Mouse (Mus musculus) hindbrain, embryonic 10.5 days (tissue): ENCODE results near the gene Cxcl3. TPM values are rescaled to one million over a fixed set of nuclear protein-coding genes. Genes with fewer than 3 reads are reported as not detected.
"Not testable (repeated sequence)": the region's sequence is repeated elsewhere in the genome, so short reads cannot be mapped to it uniquely, and the experiment has no call there.

Experiments
- DNase-seq: peaks from one replicate; pipeline ENCODE4 v3.0.0-alpha.2; 2017; ENCODE audit warnings: low spot score
- H3K27ac ChIP-seq: fragments of 300-500 bp; sonication (generic); 2 replicates; pipeline ENCODE4 v1.5.1; 2016; ENCODE audit warnings: mild to moderate bottlenecking, moderate library complexity
- H3K27me3 ChIP-seq: fragments of 300-500 bp; sonication (generic); 2 replicates; pipeline ENCODE4 v1.6.1; 2016; ENCODE audit warnings: mild to moderate bottlenecking; ENCODE audit not compliant: poor library complexity, insufficient read depth, severe bottlenecking
- H3K36me3 ChIP-seq: fragments of 300-500 bp; sonication (generic); 2 replicates; pipeline ENCODE4 v1.6.1; 2016; ENCODE audit warnings: mild to moderate bottlenecking, moderate library complexity
- H3K4me1 ChIP-seq: fragments of 300-500 bp; sonication (generic); replicated peaks from 2 replicates; pipeline ENCODE4 v1.6.1; 2016; ENCODE audit warnings: mild to moderate bottlenecking
- H3K4me3 ChIP-seq: fragments of 300-500 bp; sonication (generic); 2 replicates; pipeline ENCODE4 v1.5.1; 2016; ENCODE audit warnings: mild to moderate bottlenecking, moderate library complexity
- H3K9me3 ChIP-seq: fragments of 300-500 bp; sonication (generic); 2 replicates; pipeline ENCODE4 v1.6.1; 2016; ENCODE audit warnings: mild to moderate bottlenecking, moderate library complexity
- WGBS: fragments of 180-500 bp; shearing (Covaris S2); methylation state at CpG from one replicate; pipeline ENCODE4 v1.1.7; 2016; 5-methylcytosine and 5-hydroxymethylcytosine counted together
- polyA plus RNA-seq: library from polyadenylated mRNA; unstranded; fragments of >200 nt; fragmentation: Nextera tagmentation; extraction: Ambion mirVana; gene quantifications from 2 replicates; pipeline ENCODE4 v1.2.1, GENCODE M21; 2016

The Cxcl3 gene
- polyA plus RNA-seq, 1 experiment from 2014 or later: not detected

DNA sequence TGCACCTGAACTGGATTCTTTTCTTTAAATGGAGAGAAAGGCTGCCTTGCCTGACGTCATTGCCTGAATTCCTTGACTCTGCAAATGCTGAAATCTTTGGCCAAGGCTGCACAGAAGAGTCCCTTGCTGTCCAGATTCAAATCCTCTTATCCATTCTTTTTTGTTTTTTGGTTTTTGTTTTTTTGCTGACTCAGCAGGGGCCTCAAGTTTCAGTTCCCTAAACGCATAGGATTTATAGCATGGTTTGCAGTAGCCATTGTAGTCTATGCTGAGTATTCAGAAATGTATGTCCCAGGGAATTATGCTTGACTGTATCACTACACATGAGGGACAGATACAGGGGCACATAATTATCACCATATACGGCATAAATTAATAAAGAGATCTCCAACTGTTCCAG, 14.5 kb upstream of the Cxcl3 start:
- H3K4me1 ChIP-seq: no peaks in the 10 kb centered on the region
- WGBS: 83% methylated on average over 3 of the region's 3 CpGs
- no peak for DNase-seq
- no peaks in the 10 kb centered on the region for H3K36me3 ChIP-seq
- H3K27me3 ChIP-seq: no peaks in the 10 kb centered on the region
- no peak overlapping the region for H3K4me3 ChIP-seq
- no peaks in the 10 kb centered on the region for H3K9me3 ChIP-seq
- no peak overlapping the region for H3K27ac ChIP-seq

DNA sequence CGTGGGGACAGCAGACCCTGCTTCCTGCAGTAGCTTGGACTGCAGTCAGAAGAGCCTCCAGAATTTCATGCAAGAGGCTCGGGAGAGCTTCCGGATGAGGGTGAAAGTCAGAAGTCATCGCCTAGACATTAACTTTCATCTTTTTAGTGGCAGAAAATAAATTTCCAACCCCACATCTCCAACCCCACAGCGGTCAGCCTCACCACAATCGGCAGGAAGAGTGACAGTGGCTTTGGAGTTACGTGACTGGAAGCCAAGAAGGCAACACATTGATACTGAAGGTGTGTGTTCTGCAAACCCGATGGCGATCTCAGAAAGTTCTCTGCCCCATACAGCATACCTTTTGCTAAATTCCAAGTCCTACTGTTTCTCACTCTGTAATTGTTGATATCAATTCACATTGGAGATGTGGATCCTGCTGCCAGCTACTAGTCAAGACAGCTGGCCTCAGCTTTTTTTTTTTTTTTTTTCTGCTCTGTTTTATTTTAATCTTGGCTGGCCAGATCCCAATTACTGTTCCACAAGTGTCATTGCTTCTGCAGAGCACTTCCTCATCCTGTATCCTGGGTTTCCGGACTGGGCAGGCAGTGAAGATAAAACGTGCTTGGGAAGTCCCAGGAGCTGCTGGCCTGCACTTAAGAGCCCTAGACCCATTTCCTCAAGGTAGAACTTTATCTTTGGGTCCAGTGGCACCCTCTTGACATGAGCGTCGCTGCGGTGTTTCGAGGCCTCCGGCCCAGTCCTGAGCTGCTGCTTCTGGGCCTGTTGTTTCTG, 13.8 kb upstream of the Cxcl3 start, which contains the start of gene Pf4:
TSS of gene Pf4 (plus strand) at position 556 of the 774 bp plus-strand sequence.
- DNase-seq: no peak
- Histone ChIP-seq H3K27ac (no peak within 1 kb of the TSS), H3K36me3 (no peaks in the 10 kb centered on the region), H3K4me1 (no peaks in the 10 kb centered on the region), H3K27me3 (no peaks in the 10 kb centered on the region), H3K4me3 (no peak within 1 kb of the TSS), H3K9me3 (no peaks in the 10 kb centered on the region)
- WGBS: 90% methylated on average over 16 of the region's 16 CpGs

DNA sequence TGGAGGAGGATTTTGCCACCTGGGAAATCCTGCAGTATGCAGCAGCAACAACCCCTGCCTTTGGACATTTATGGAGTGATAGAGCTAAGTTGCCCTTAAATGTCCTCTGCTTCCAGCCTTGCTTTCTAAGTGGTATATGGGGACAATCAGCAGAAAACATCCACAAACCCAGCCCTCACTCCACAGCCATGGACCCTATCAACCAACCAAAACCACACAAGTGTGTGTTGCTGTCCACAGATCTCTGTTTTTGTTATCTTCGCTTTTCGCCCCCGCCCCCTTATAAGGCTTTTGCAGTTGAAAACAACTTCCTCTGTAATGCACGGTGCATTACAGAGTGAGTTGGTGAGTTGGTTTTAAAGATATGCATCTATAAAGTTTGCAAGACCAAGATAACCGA, 10.3 kb upstream of the Cxcl3 start:
- H3K4me3 ChIP-seq: no peak overlapping the region
- DNase-seq: no peak
- H3K36me3 ChIP-seq: no peaks in the 10 kb centered on the region
- H3K9me3 ChIP-seq: no peaks in the 10 kb centered on the region
- no peaks in the 10 kb centered on the region for H3K4me1 ChIP-seq
- H3K27me3 ChIP-seq: no peaks in the 10 kb centered on the region
- H3K27ac ChIP-seq: no peak overlapping the region
- 90% methylated on average over 5 of the region's 5 CpGs for WGBS

DNA sequence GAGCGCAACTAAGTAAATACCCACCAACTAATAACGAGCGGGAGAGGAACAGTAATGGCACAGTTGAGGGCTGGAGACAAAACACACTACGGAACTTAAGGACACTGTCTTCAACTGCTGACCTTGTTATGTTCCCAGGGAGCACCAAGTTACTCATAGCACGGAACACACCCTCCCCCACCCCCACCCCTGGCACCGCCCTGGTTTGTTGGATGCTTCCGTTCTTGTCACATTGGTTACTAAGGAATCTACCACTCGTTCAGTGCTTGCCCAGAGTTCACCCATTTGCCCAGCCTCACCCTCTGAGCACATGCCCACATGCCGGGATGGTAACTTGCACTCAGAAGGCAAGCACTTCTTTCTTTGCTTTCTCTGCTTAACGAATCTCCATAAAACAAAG, 8.3 kb upstream of the Cxcl3 start:
- H3K36me3 ChIP-seq: no peaks in the 10 kb centered on the region
- no peaks in the 10 kb centered on the region for H3K27me3 ChIP-seq
- no peaks in the 10 kb centered on the region for H3K4me1 ChIP-seq
- no peak overlapping the region for H3K27ac ChIP-seq
- WGBS: 87% methylated on average over 10 of the region's 10 CpGs
- H3K4me3 ChIP-seq: no peak overlapping the region
- DNase-seq: no peak
- H3K9me3 ChIP-seq: no peaks in the 10 kb centered on the region

DNA sequence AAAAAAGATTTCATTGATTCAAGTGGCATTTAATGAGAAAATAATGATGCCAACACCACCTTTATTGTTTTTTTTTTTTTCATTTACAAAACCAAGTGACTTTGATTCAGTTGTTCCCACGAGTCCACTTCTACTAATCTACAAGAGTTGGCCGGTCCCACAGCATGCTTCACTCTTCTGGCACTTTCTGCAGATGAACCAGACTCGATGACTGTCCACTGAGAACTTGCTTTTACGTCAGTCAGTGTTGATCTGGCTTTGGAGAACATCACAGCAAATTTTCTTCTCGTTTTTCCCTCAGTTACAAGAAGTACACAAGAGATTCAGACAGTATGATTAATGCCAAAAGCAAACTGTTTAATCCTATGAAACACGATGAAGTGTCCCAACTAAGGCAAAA, 7.0 kb upstream of the Cxcl3 start:
- no peaks in the 10 kb centered on the region for H3K4me1 ChIP-seq
- no peaks in the 10 kb centered on the region for H3K9me3 ChIP-seq
- no peak overlapping the region for H3K4me3 ChIP-seq
- H3K36me3 ChIP-seq: no peaks in the 10 kb centered on the region
- 86% methylated on average over 6 of the region's 6 CpGs for whole genome bisulfite sequencing
- H3K27ac ChIP-seq: no peak overlapping the region
- no peaks in the 10 kb centered on the region for H3K27me3 ChIP-seq
- no peak for DNase-seq

DNA sequence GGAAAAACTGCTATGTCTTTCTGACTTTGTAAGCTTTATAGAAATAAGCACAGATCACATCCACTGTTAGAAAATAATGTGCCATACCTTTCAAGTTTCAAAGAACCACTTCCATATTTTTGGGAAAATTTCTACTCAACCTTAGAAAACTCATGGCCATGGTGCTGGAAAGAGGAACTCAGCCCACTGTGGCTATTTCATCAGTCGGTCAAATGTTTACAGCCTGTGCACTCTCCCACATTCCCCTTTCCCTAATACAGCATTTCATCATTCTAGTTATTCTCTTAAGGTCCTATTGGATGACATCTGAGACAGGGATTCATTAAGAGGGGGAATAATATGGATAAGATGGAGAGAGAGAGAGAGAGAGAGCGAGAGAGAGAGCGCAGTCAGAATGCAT, 2.2 kb upstream of the Cxcl3 start:
- no peak for DNase-seq
- Histone ChIP-seq H3K4me1 (peaks cover 10% of the 10 kb centered on the region), H3K27me3 (peaks cover 4% of the 10 kb centered on the region), H3K9me3 (no peaks in the 10 kb centered on the region), H3K36me3 (no peaks in the 10 kb centered on the region), H3K27ac (no peak overlapping the region), H3K4me3 (no peak overlapping the region)
- whole genome bisulfite sequencing: 87% methylated on average over 3 of the region's 3 CpGs

DNA sequence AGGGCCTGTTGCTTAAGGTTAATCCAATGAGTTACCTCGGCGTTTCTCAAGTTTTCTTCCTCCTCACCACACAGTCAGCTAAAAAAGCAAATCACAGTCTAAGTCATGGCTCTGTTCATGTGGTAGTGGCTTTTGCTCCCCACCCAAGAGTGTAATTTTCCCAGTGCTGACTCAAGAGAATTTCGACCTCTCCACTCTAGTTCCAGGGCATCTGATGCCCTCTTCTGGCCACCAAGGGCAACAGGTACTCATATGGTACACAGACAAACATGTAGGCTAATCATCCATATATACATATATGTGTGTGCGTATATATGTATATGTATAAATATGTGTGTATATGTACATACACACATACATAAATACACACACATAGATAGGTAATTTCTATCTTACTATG, 2.2 kb downstream of the Cxcl3 start:
- H3K4me3 ChIP-seq: no peak overlapping the region
- no peak for DNase-seq
- WGBS: 78% methylated on average over 4 of the region's 4 CpGs
- H3K36me3 ChIP-seq: no peaks in the 10 kb centered on the region
- no peak overlapping the region for H3K27ac ChIP-seq
- peaks cover 10% of the 10 kb centered on the region for H3K4me1 ChIP-seq
- H3K9me3 ChIP-seq: no peaks in the 10 kb centered on the region
- H3K27me3 ChIP-seq: peaks cover 4% of the 10 kb centered on the region

DNA sequence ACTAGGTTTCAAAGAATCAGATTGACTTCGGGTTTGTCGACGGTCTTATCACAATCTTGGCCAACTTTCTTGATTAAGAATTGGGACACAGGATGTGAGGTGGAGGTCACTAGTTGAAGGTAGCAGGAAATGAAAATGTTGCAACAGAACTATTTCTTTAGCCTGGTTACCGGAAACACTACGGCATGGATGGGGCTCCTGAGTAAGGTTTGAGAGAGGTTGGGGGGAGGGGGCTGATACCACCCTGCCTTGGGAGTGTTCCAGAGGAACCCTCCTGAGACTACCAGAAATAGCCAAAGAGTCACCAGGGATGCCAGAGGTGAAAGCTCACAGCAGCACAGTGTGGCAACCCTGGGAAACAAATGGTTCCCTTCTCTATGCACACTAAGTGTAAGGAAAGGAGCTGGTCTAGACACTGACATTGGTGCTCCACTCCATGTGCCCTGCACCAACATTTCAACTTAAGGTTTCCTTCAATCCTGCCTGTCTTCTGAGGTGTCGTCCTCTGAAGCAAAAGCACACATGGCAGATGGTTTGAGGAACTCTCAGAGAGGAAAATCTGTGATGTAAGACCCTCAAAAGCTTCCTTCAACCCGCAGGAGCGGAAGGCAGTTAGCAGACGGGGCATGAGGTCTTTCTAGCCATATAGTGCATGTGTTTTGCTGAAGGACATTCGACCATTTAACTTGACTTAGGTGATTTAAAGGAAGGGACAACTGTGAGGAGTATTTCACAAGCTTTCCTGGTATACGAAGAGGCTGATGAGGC, 3.6 kb downstream of the Cxcl3 start:
- H3K27me3 ChIP-seq: peaks cover 4% of the 10 kb centered on the region
- H3K27ac ChIP-seq: no peak overlapping the region
- WGBS: 85% methylated on average over 11 of the region's 11 CpGs
- H3K4me1 ChIP-seq: peaks cover 10% of the 10 kb centered on the region
- no peaks in the 10 kb centered on the region for H3K9me3 ChIP-seq
- no peaks in the 10 kb centered on the region for H3K36me3 ChIP-seq
- H3K4me3 ChIP-seq: no peak overlapping the region
- no peak for DNase-seq

DNA sequence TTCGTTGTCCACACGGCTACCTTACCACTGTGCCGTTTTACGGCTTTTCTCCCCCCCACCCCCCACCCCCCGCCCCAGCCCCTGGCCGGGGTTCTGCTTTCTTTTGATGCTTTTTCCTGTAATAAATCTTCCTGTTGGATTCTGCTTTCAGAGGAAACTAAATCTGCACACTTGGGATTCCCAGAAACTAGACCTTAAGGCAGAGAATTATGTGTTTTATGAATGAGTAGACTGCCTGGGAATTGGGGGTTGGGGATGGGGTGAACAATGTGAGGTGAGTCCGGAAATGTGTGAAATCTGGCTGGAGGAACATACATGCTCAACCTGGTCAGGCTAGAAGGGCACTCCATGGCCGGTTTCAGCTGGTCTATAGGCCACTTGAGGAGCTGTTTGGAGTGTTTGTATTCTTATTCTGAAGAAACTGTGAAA, 4.2 kb downstream of the Cxcl3 start:
- no peaks in the 10 kb centered on the region for H3K9me3 ChIP-seq
- no peak overlapping the region for H3K27ac ChIP-seq
- 78% methylated on average over 8 of the region's 8 CpGs for WGBS
- H3K4me3 ChIP-seq: no peak overlapping the region
- peaks cover 10% of the 10 kb centered on the region for H3K4me1 ChIP-seq
- no peaks in the 10 kb centered on the region for H3K36me3 ChIP-seq
- peaks cover 4% of the 10 kb centered on the region for H3K27me3 ChIP-seq
- no peak for DNase-seq

DNA sequence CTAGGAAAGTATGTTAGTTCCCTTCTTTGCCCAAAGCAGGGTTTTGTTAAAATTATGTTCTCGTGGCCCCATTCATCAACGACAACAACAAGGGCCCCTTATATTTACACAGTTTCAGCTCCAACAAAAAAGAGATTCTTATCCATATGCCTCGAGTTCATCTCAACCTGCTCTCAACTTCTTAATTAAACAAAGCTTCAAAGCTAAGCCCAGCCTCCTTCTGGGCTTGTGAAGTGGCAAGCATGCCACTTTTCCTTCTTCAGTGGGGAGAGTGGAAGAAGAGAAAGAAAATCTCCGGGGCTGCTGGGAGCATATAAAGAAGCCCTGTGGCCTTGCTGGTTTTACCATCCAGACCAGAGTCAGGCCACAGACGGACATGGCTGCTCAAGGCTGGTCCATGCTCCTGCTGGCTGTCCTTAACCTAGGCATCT, 8.3 kb downstream of the Cxcl3 start, which contains the start of gene Cxcl15:
TSS of gene Cxcl15 (plus strand) at position 340 of the 431 bp plus-strand sequence.
- no peaks in the 10 kb centered on the region for H3K9me3 ChIP-seq
- no peaks in the 10 kb centered on the region for H3K27me3 ChIP-seq
- H3K4me3 ChIP-seq: no peak within 1 kb of the TSS
- no peaks in the 10 kb centered on the region for H3K36me3 ChIP-seq
- H3K27ac ChIP-seq: no peak within 1 kb of the TSS
- H3K4me1 ChIP-seq: no peaks in the 10 kb centered on the region
- no peak for DNase-seq
- 80% methylated on average over 5 of the region's 5 CpGs for WGBS

DNA sequence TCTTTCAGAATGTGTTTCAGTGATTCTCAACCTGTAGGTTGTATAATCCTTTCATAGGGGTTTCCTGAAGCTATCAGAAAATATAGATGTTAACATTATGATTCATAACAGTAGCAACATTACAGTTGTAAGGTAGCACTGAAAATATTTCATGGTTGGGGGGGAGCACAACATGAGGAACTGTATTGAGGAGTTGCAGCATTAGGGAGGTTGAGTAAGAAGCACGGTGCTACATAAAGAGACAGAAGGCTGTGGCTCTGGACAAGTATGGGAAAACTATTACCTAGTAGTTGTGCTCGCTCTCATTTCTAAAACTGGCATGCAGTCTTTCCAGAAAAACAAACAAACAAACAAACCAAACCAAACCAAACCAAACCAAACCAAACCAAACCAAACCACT, 9.5 kb downstream of the Cxcl3 start:
- WGBS: 86% methylated on average over 2 of the region's 2 CpGs
- DNase-seq, H3K4me3 ChIP-seq, H3K36me3 ChIP-seq, H3K4me1 ChIP-seq, H3K27ac ChIP-seq, H3K27me3 ChIP-seq, H3K9me3 ChIP-seq: not testable (repeated sequence)

DNA sequence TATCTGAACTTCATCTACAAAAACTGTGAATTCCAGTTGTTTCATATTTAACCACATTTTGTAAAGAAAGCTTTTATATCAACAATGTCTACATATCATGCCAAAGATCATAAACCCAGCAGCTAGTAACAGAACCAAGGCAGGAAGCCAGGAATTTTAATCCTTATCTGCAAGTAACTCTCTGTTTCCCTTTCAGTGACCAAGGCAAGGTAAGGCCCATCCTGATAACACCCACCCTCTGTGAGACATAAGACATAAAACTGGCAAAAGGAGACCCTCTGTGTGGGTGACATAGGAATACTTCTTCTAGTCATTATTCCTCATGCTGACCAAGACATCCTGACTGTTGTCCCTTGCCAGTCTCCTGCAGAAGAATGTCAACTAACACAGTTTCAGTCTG, 18.7 kb downstream of the Cxcl3 start:
- Histone ChIP-seq H3K4me1 (no peaks in the 10 kb centered on the region), H3K4me3 (no peak overlapping the region), H3K9me3 (no peaks in the 10 kb centered on the region), H3K27ac (no peak overlapping the region), H3K36me3 (no peaks in the 10 kb centered on the region), H3K27me3 (no peaks in the 10 kb centered on the region)
- DNase-seq: no peak

DNA sequence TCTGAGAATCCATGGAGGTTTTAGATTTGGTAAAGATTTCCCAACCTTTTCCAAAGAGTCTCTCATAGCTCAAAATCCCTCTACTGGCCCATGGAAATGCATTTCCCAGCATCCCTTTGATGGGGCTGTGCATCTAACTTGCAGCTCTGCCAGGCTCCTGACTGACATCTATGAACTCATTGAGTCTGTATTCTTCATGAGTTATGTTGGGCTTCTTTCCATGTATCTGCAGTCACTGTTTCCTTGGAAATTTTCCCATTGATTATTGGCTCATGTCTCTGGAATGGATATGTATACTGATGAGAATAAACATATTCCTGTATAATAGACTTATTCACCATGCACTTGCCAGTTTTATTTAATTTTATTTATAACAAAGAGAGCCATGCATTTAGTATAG, 20.1 kb downstream of the Cxcl3 start:
- no peaks in the 10 kb centered on the region for H3K36me3 ChIP-seq
- no peaks in the 10 kb centered on the region for H3K4me1 ChIP-seq
- no peaks in the 10 kb centered on the region for H3K27me3 ChIP-seq
- H3K27ac ChIP-seq: no peak overlapping the region
- DNase-seq: no peak
- H3K9me3 ChIP-seq: no peaks in the 10 kb centered on the region
- no peak overlapping the region for H3K4me3 ChIP-seq
